Comparison of ENCODE assay signal across 19 mouse cellular contexts in the genomic region with DNA sequence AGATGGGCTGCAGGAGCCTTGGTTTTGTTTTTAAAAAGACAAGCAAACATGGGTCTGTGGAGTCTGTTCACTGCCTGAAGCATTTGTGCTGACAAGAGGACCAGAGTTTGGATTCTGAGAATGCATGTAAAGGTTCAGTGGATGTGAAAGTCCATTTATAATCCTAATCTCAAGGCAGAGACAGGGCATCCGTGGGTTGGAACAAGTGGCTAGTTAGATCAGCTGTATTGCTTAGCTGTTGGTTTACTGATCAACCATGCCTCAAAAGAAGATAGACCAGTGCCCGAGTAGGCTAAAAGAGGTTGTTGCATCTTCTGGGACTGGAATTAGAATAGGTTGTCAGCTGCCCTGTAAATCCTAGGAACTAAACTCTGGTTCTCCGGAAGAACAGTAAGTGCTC. TPM values are rescaled to one million over a fixed set of nuclear protein-coding genes. Genes with fewer than 3 reads are reported as not detected.
DNase-seq lines count a peak whose midpoint lies in the region; ATAC-seq and TF ChIP-seq lines count a peak whose summit lies in the region.
"Had no signal": no experiment of that assay in that cellular context is flagged by ENCODE, and none has a peak within 500 bp of the region (broad histone marks: within the 10 kb centered on the region; RNA-seq: fewer than 3 reads in every experiment).

No protein-coding gene starts in this region.

- H3K27me3 ChIP-seq in kidney, adult 2 months (replicated peaks; ENCODE audit: control insufficient read depth, insufficient read depth, low read length), result no peaks in the 10 kb centered on the region
- H3K27me3 ChIP-seq in kidney, embryonic 16.5 days (ENCODE audit: insufficient read depth, low read length), result no peaks in the 10 kb centered on the region
- H3K27me3 ChIP-seq in embryonic facial prominence, embryonic 15.5 days, result no peaks in the 10 kb centered on the region
- H3K27me3 ChIP-seq: forebrain, embryonic 12.5 days; heart, embryonic 12.5 days had no signal

- no peak for TF ChIP-seq CTCF in kidney, adult 2 months (conservative IDR thresholded peaks at IDR 0.05; ENCODE audit: insufficient read depth, insufficient read length, low read depth, low read length)

- peaks cover 6% of the 10 kb centered on the region; the same call in 1 of the 2 replicates for H3K4me1 ChIP-seq in kidney, adult 2 months (ENCODE audit: control insufficient read depth, insufficient read depth, low read length)
- peaks cover 7% of the 10 kb centered on the region for H3K4me1 ChIP-seq in kidney, embryonic 16.5 days (ENCODE audit: insufficient read depth, low read length)
- H3K4me1 ChIP-seq in embryonic facial prominence, embryonic 15.5 days, result peaks cover 9% of the 10 kb centered on the region; the same call in 1 of the 2 replicates

- no peak overlapping the region for H3K9ac ChIP-seq in kidney, embryonic 16.5 days (replicated peaks; ENCODE audit: low read length)
- no peak overlapping the region for H3K9ac ChIP-seq in embryonic facial prominence, embryonic 15.5 days
- H3K9ac ChIP-seq: forebrain, embryonic 12.5 days; heart, embryonic 12.5 days; hindbrain, embryonic 14.5 days had no signal

- H3K4me3 ChIP-seq in kidney, adult 2 months (ENCODE audit: insufficient read depth, low read depth, low read length), result no peak overlapping the region
- no peak overlapping the region for H3K4me3 ChIP-seq in kidney, embryonic 16.5 days (ENCODE audit: low read length)
- H3K4me3 ChIP-seq in embryonic facial prominence, embryonic 15.5 days (replicated peaks), result no peak overlapping the region
- H3K4me3 ChIP-seq: forebrain, embryonic 12.5 days; heart, adult 2 months; heart, embryonic 12.5 days; hindbrain, embryonic 10.5 days had no signal

- no peak for TF ChIP-seq POLR2A in kidney, adult 2 months (IDR thresholded peaks at IDR 0.05; ENCODE audit: low read depth, low read length)

- H3K36me3 ChIP-seq in kidney, adult 2 months (ENCODE audit: control insufficient read depth, insufficient read depth, low read length), result peaks cover 2% of the 10 kb centered on the region; the same call in 1 of the 2 replicates
- H3K36me3 ChIP-seq in kidney, embryonic 16.5 days (ENCODE audit: insufficient read depth, low read length), result peaks cover 16% of the 10 kb centered on the region
- H3K36me3 ChIP-seq in embryonic facial prominence, embryonic 15.5 days, result peaks cover 22% of the 10 kb centered on the region

- peak; percentile 87 for DNase-seq in kidney, adult 2 months
- DNase-seq in kidney, adult 18-20 months, result no peak
- peak; percentile 29 for DNase-seq in kidney, postnatal 14 days
- peak; percentile 31 to 63 for DNase-seq in kidney, postnatal 36 days
- DNase-seq in neural tube, embryonic 10.5 days (ENCODE audit: extremely low spot score, low spot score), result no peak
- DNase-seq: adrenal gland, adult 2 months; adrenal gland, postnatal 36 days; cerebellum, adult 8-10 months; cerebellum, postnatal 14 days; embryo, embryonic 11 days; gastrocnemius, postnatal 14 days; heart, adult 2 months had no signal

- no peaks in the 10 kb centered on the region for H3K9me3 ChIP-seq in kidney, embryonic 16.5 days (ENCODE audit: low read length)
- H3K9me3 ChIP-seq in embryonic facial prominence, embryonic 15.5 days (replicated peaks), result no peaks in the 10 kb centered on the region
- H3K9me3 ChIP-seq: forebrain, embryonic 12.5 days; heart, embryonic 12.5 days; hindbrain, embryonic 10.5 days had no signal

- peak overlapping the region; percentile 87 for H3K27ac ChIP-seq in kidney, adult 2 months (ENCODE audit: insufficient read depth, low read depth, low read length)
- H3K27ac ChIP-seq in kidney, embryonic 16.5 days (ENCODE audit: low read length), result no peak overlapping the region
- 0 out of 2 replicates have a peak overlapping the region, but pooled peaks have one; percentile 39 for H3K27ac ChIP-seq in embryonic facial prominence, embryonic 15.5 days (replicated peaks)
- H3K27ac ChIP-seq: forebrain, embryonic 12.5 days; heart, adult 2 months; hindbrain, embryonic 10.5 days; hindbrain, embryonic 14.5 days had no signal

- no peak for ATAC-seq in kidney, embryonic 16.5 days (ENCODE audit: low FRiP score, low TSS enrichment)
- no peak for ATAC-seq in embryonic facial prominence, embryonic 15.5 days (ENCODE audit: insufficient number of reproducible peaks, low FRiP score, low TSS enrichment, low read depth)
- ATAC-seq: forebrain, embryonic 16.5 days had no signal

- WGBS in kidney, adult 2 months, result 51% methylated on average over 3 of the region's 3 CpGs
- WGBS in kidney, embryonic 16.5 days, result 70% methylated on average over 3 of the region's 3 CpGs
- WGBS in embryonic facial prominence, embryonic 15.5 days, result 80% methylated on average over 3 of the region's 3 CpGs

- H3K4me2 ChIP-seq in kidney, embryonic 16.5 days (replicated peaks; ENCODE audit: low read depth, low read length), result no peak overlapping the region
- no peak overlapping the region for H3K4me2 ChIP-seq in embryonic facial prominence, embryonic 15.5 days (replicated peaks)
- H3K4me2 ChIP-seq: forebrain, embryonic 12.5 days; heart, embryonic 12.5 days; hindbrain, embryonic 14.5 days had no signal

RNA-seq across cellular contexts. Expression of a gene that starts 2.9 kb away (rescaled TPM):
- polyA plus RNA-seq in kidney, adult 2 months (2012; rRNA removed), result 44.3 and 54.3 TPM in 2 replicates
- polyA plus RNA-seq in kidney, embryonic 16.5 days (2015; fragmentation: Nextera tagmentation; extraction: Ambion mirVana), result 134 and 136 TPM in 2 replicates
- polyA plus RNA-seq in embryonic facial prominence, embryonic 15.5 days (2015; fragmentation: Nextera tagmentation; extraction: Ambion mirVana), result 121 and 128 TPM in 2 replicates

RNA-seq across cellular contexts. Expression of a gene that starts 23.1 kb away (rescaled TPM):
- 8.4 and 10.3 TPM in 2 replicates for polyA plus RNA-seq in kidney, adult 2 months (2012; rRNA removed)
- 4.7 and 5.0 TPM in 2 replicates for polyA plus RNA-seq in kidney, embryonic 16.5 days (2015; fragmentation: Nextera tagmentation; extraction: Ambion mirVana)
- 0.60 and 1.2 TPM in 2 replicates for polyA plus RNA-seq in embryonic facial prominence, embryonic 15.5 days (2015; fragmentation: Nextera tagmentation; extraction: Ambion mirVana)

RNA-seq across cellular contexts. Expression of a gene that starts 30.5 kb away (rescaled TPM):
- 17.3 and 23.9 TPM in 2 replicates for polyA plus RNA-seq in kidney, adult 2 months (2012; rRNA removed)
- 124 and 135 TPM in 2 replicates for polyA plus RNA-seq in kidney, embryonic 16.5 days (2015; fragmentation: Nextera tagmentation; extraction: Ambion mirVana)
- polyA plus RNA-seq in embryonic facial prominence, embryonic 15.5 days (2015; fragmentation: Nextera tagmentation; extraction: Ambion mirVana), result 120 and 125 TPM in 2 replicates

RNA-seq across cellular contexts. Expression of a gene that starts 43.2 kb away (rescaled TPM):
- polyA plus RNA-seq in kidney, adult 2 months (2012; rRNA removed), result 731 and 1,146 TPM in 2 replicates
- 178 and 179 TPM in 2 replicates for polyA plus RNA-seq in kidney, embryonic 16.5 days (2015; fragmentation: Nextera tagmentation; extraction: Ambion mirVana)
- 98.3 and 98.5 TPM in 2 replicates for polyA plus RNA-seq in embryonic facial prominence, embryonic 15.5 days (2015; fragmentation: Nextera tagmentation; extraction: Ambion mirVana)

RNA-seq across cellular contexts. Expression of a gene that starts 47.3 kb away (rescaled TPM):
- 46.1 and 48.9 TPM in 2 replicates for polyA plus RNA-seq in kidney, adult 2 months (2012; rRNA removed)
- polyA plus RNA-seq in kidney, embryonic 16.5 days (2015; fragmentation: Nextera tagmentation; extraction: Ambion mirVana), result 155 and 158 TPM in 2 replicates
- 135 TPM in 2 replicates for polyA plus RNA-seq in embryonic facial prominence, embryonic 15.5 days (2015; fragmentation: Nextera tagmentation; extraction: Ambion mirVana)

Comparison
In these comparisons a context has a peak if more than half of its experiments do, and no peak if none do; other contexts are left out.
1. DNase-seq: peak in kidney, adult 2 months (single experiment), kidney, postnatal 14 days (single experiment) and kidney, postnatal 36 days (2 of 2); none in kidney, adult 18-20 months (single experiment) and neural tube, embryonic 10.5 days (single experiment).